Mouse (Mus musculus): ENCODE data around the gene Adgrf3.
"Not testable (repeated sequence)": the region's sequence is repeated elsewhere in the genome, so short reads cannot be mapped to it uniquely, and the experiment has no call there.

Gene Adgrf3

GRCm38 (mm10) chr5:30205493-30205892, at the start of gene Adgrf3:
Gene Adgrf3, minus strand, starts transcription at chr5:30205722.
- DNase-seq, result no peak

GRCm38 (mm10) chr5:30247666-30248065, 42.1 kb upstream of the Adgrf3 start:
- no peak for DNase-seq

- DNase-seq, result no peak
These were observed 40.4 kb upstream of the Adgrf3 start for GRCm38 (mm10) chr5:30245861-30246416.

GRCm38 (mm10) chr5:30243741-30244140, 38.2 kb upstream of the Adgrf3 start:
- no peak for DNase-seq

- DNase-seq, result no peak
These were observed 36.9 kb upstream of the Adgrf3 start for GRCm38 (mm10) chr5:30242410-30242809.

GRCm38 (mm10) chr5:30240552-30240951, 35.0 kb upstream of the Adgrf3 start:
- DNase-seq, result no peak

- no peak for DNase-seq
These were observed 33.0 kb upstream of the Adgrf3 start for GRCm38 (mm10) chr5:30238533-30238932.

DNA sequence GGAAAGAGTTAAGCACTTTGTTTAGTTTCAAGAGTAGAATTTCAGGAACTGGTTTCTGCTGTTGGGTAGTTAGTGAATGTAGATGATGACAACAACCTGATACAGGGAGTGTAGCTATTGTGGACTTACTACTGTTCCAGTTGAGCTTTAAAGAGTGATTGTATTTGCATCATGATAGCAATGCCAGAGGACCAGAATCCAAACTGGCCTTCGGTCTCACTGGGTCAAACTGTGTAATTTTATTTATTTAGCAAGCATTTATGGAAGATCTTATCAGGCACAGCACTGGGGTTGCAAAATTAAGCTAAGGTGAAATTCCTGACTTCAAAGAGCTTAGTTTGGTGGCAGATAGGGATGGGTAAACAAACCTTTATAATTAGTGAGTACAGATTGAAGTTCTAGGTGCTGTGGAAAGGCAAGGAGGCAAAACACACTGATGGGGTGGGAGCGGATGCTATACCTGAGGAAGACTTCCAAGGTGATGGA, 30.2 kb upstream of the Adgrf3 start:
- DNase-seq, result no peak

- no peak for DNase-seq
These were observed 28.5 kb upstream of the Adgrf3 start for GRCm38 (mm10) chr5:30233979-30234378.

GRCm38 (mm10) chr5:30233042-30233441, 27.5 kb upstream of the Adgrf3 start:
- peak in 1 of 2 experiments; percentile 4 for DNase-seq

DNA sequence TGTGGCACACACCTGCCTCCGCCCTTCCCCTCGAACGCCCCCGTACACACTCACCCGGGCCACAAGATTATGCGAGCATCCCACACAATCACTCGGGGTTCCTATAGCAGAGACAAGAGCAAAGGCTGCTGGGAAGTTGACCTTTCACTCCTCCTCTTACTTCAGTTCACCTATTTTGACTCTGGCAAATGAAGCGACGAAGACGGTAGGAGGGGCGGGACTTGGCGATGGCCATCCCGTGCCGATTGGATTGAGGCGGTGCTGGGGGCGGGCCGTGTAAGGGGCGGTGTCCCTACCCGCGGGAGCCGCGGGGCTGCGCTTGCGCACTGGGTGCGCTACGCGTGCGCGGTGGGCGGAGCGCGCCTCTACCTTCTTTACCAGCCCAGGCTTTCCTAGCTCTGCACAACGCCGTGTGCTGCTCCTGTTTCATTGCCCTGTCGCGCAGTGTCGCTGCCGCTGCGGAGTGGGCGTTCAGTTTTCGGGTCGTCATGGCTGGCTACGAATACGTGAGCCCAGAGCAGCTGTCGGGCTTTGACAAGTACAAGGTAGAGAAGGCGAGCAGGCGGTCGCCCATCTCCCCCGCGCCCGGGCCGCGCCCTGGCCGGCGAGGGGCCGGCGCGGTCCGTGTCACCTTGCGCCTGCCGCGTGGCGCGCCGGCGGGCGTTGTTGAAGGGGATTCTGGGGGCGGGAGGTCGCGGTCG, 26.9 kb upstream of the Adgrf3 start, which contains the start of gene Selenoi:
Gene Selenoi (plus strand): TSS at position 311 of the 701 bp plus-strand sequence.
- peak; percentile 98 to 99 for DNase-seq

DNA sequence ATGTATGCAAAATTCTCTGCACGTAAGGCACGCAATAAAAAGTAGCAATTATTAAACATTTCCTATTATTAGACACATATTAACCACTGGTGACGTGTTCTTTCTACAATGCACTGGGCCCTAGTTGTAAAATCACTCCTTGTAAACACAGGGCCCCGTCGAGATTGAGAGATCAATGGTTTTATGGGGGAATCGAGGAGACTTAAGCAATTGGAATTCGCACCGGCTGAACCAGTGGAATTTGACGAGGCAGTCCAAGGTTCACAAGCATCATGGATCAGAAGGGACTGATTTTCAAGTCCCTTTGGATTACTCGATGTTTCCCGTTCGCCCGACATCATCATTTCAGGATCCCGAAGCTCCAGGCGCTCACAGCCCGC, 26.4 kb upstream of the Adgrf3 start:
- DNase-seq, result no peak

DNA sequence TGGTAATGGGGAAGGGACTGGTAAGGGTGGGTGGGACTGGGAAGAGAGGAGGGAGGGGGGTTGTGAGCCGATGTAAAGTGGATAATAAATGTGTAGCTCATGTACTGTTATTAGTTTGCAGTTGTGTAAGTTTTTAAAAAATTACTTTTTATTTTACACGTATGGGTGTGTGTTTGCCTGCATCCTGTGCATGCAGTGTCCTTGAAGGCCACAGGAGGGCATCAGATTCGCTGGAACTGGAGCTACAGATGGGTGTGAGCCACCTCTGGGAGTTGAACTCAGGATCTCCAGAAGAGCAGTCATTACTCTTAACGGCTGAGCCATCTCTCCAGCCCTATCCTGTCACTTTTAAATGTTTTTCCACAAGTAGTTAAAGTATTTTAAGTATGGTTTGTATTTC, 25.4 kb upstream of the Adgrf3 start:
- DNase-seq, result peak in 1 of 2 experiments; percentile 29

GRCm38 (mm10) chr5:30222681-30223080, 17.2 kb upstream of the Adgrf3 start:
- DNase-seq, result no peak

DNA sequence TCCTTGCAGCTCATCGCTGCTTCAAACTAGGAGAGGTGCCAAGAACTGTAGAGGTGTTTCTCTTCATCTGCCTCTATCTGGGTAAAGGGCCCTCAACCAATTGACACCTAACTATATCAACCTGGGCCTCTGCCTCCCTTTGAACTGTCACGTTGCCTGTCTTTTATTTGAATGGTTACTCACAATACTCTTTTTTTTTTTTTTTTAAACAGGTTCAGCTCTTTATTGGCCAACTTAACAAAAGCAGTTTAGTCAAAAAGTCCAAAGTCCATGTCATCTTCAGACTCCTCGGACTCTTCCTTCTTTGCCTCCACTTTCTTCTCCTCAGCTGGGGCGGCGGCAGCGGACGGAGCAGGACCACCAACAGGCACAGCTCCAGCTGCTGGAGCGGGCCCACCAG, 15.1 kb upstream of the Adgrf3 start:
- no peak for DNase-seq

DNA sequence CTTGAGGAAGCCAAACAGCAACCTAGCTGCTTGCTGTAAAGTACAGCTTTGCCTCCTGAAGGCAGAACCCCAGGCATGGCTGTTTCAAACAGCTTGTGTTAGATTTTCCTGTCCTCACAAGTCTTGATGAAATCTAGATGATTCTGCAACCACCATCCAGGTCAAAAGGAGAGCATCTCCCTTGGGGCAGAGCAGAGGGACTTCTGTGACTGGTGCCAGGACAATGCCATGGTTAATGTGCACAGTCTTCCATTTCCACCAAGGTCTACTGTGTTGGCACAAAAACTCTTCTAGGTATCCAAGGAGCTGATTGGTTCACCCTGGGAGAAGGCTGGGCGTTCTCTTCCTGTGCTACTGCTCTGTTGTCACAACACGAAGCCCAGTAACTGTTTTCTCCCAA, 14.2 kb upstream of the Adgrf3 start:
- no peak for DNase-seq

DNA sequence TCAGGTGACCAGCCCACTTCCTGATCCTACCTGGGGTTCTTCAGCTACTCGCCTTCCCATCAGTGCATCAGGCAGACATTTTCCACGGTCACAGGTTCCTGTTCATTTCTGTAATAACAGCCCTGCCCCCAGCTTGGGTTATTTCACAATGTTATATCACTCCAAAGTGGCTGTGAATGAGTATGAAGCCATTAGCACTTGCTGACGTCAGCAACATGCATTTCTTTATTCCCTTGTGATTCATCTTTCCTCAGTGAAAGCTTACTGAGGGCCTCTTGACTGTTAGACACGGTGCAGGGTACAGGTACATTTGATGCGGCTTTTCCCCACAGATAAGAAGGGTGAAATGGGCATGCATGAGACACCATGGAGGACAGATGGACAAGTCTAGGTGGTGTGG, 10.4 kb upstream of the Adgrf3 start:
- no peak for DNase-seq

DNA sequence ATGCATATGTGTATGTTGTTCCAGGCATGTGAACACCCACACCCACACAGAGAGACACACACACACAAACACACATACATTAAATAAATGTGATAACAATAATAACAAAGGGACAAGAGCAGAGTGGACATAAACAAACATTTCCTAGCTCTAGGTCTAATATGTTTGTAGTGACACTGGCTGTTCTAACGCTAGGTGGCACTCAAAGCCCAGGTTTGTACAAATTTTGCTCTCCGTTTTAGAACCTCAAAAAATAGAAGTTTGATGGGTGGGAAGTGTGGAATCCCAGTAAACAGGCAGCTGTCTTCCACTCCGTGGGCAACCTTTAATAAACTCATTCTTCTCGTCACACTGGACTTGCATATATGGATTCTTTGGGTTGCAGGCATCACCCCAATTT, 9.4 kb upstream of the Adgrf3 start:
- peak in 1 of 2 experiments; percentile 57 for DNase-seq

- DNase-seq, result not testable (repeated sequence)
These were observed 5.2 kb upstream of the Adgrf3 start for GRCm38 (mm10) chr5:30210758-30211157.

DNA sequence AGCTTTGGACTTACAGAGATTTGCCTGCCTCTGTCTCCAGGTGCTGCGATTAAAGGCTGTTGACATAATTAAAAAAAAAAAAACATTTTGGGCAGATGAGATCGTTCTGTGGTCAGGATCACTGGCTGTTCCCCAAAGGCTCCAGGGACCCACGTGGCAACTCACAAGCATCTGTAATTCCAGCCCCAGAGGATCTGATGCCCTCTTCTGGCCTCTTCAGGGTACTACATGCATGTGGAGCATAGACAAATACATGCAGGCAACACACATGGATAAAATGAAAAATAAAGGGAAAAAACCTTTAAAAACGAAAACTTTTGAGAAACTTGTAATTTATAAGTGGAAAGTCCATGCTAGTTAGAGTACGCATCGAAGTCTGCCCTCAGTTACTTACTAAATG, 1.8 kb upstream of the Adgrf3 start:
- DNase-seq, result peak in 1 of 2 experiments; percentile 11

- no peak for DNase-seq
These were observed 488 bp downstream of the Adgrf3 start for GRCm38 (mm10) chr5:30205034-30205433.

- no peak for DNase-seq
These were observed 1.1 kb downstream of the Adgrf3 start for GRCm38 (mm10) chr5:30204441-30204840.

GRCm38 (mm10) chr5:30203216-30203885, 2.2 kb downstream of the Adgrf3 start:
- no peak for DNase-seq

- DNase-seq, result no peak
These were observed 3.3 kb downstream of the Adgrf3 start for GRCm38 (mm10) chr5:30202221-30202620.
